In genomic region chr12:80382794-80383193, GRCm38 (mm10) we compare ENCODE assay signal across 15 mouse cellular contexts.
"Had no signal": no experiment of that assay in that cellular context is flagged by ENCODE, and none has a peak within 500 bp of the region (broad histone marks: within the 10 kb centered on the region; RNA-seq: fewer than 3 reads in every experiment).

No protein-coding gene starts in this region.

- ATAC-seq: liver, embryonic 12.5 days had no signal

- H3K4me3 ChIP-seq: limb, embryonic 15.5 days; liver, embryonic 12.5 days; midbrain, embryonic 10.5 days; myocyte had no signal

- H3K27ac ChIP-seq: limb, embryonic 15.5 days; liver, embryonic 12.5 days; midbrain, embryonic 10.5 days had no signal

- H3K27me3 ChIP-seq: limb, embryonic 15.5 days; liver, embryonic 12.5 days had no signal

- H3K9me3 ChIP-seq: limb, embryonic 15.5 days; liver, embryonic 12.5 days; midbrain, embryonic 10.5 days had no signal

- DNase-seq: layer of hippocampus, adult 9-11 months; layer of hippocampus, postnatal 36 days; lung, embryonic 14.5 days; lung, postnatal 10 days; lung, postnatal 4 days; midbrain, embryonic 14.5 days; retina, postnatal 1 day; right cerebral cortex, postnatal 4 days; spleen, adult 18-20 months; thymus, adult 2 months; thymus, postnatal 25 days had no signal

- H3K4me2 ChIP-seq: limb, embryonic 15.5 days; liver, embryonic 12.5 days; lung, embryonic 14.5 days had no signal

- H3K9ac ChIP-seq: limb, embryonic 15.5 days; liver, embryonic 12.5 days; lung, embryonic 14.5 days had no signal
